Mouse (Mus musculus) induced T-regulatory cell, adult 2 months (primary cell): Measurements from ENCODE around the gene Rpl36a-ps1.
A peak's percentile ranks its signal among the peaks of the same experiment; 100 is the strongest.
"Not testable (repeated sequence)": the region's sequence is repeated elsewhere in the genome, so short reads cannot be mapped to it uniquely, and the experiment has no call there.

Experiments
- DNase-seq: peaks from one replicate; pipeline ENCODE4 v3.0.0-alpha.2; 2012; ENCODE audit warnings: low read depth

The Rpl36a-ps1 gene

DNA sequence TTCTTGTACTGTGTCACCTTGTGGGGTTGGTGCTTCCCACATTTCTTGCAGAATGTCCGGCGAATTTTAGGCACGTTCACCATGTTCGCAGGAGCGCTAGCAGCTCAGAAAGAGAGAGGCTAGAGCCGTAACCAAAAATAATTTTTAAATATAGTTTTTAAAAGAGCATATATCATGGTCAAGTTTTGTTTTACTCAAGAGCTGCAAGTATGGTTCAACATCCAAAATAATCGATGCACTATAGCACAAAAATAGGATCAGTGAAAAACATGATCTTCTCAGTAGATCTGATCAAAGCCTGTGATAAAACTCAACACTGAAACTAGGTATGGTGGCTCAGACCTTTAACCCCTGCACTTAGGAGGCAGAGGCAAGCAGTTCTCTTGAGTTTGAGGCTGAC is at the start of gene Rpl36a-ps1:
Gene Rpl36a-ps1 (minus strand): TSS at position 101 of the 400 bp plus-strand sequence.
- DNase-seq: no peak

DNA sequence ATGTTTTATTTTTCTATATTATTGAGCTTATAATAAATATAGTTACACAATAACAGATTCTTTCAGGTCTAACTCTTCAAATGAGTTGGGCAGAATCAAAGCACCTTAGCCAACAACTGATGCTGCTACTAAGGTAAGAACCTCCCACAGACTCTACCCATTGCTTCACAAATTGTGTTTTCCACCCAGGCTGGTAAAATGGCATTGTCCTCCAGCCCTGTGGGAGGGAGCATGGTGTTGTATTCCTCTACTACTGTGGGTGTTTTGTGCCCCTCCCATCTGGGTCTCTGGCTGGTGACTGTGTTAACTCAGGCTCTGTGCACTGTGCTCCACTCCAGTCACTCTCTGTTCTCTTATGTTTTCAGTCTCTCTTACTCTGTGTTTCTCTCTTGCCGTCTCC is 49.4 kb upstream of the Rpl36a-ps1 start:
- peak; percentile 29 for DNase-seq

DNA sequence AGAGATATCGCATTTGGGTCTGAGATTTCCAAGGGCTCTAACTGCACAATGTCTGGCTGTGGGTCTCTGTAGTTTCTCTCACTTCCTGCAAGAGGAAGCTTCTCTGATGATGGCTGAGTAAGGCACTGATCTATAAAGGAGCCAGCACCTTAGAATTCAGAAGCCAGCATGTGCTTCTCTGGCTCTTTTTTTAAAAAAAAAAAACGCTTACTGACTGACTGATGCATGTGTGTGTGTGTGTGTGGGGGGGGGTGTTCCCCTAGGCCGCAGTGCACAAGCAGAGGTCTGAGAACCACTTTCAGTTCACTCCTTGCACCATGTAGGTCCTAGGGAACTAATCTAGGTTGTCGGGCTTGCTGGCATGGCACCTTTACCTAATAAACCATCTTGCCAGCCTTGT is 47.3 kb upstream of the Rpl36a-ps1 start:
- DNase-seq: peak; percentile 31

DNA sequence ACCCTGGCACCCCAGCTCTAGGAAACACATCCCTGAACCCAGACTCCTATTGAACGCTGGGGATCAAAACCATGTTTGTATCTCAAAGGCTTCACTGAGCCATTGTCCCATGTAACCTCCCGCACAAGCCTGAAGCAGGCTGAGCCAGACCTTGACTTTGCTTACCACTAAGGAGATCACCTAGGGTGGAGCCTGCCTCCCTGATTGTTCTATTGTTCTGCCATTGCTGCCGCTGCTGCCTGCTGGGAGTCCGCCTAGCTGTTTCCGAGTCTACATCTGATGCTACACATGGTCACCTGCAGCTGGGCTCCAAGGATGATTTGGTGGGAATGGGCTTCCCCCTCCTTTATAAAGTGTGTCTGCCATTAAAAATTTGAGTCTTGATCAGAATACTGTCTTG is 45.2 kb upstream of the Rpl36a-ps1 start:
- not testable (repeated sequence) for DNase-seq

DNA sequence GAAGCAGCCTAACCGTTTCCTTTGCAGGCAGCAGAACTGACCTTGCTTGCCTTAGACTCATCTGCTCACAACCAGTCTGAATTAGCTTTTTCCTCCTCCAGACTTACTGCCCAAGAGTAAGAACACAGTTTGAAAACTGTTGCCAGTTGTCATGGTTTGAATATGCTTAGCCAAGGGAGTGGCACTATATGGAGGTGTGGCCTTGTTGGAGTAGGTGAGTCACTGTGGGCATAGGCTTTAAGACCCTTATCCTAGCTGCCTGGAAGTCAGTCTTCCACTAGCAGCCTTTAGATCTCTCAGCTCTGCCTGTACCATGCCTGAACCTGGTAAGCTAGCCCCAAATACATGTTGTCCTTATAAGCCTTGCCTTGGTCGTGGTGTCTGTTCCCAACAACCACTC is 43.6 kb upstream of the Rpl36a-ps1 start:
- DNase-seq: no peak

DNA sequence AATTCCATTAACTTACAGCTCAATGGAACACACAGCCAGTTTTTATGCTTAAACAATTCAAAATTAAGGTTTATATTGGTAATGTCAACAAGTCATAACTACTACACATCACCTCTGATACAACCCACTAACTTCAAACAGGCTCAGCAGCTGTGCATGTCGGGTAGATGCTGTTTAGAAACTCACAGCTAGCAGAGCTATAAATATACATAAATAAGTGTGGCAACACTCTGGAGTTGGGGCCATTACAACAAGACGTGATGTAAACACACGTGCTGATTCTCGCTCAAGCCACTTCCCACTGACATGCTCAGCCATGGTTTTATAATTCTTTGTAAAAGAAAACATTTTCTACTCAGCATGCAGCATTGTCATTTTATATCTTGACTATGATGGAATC is 41.9 kb upstream of the Rpl36a-ps1 start:
- DNase-seq: no peak

DNA sequence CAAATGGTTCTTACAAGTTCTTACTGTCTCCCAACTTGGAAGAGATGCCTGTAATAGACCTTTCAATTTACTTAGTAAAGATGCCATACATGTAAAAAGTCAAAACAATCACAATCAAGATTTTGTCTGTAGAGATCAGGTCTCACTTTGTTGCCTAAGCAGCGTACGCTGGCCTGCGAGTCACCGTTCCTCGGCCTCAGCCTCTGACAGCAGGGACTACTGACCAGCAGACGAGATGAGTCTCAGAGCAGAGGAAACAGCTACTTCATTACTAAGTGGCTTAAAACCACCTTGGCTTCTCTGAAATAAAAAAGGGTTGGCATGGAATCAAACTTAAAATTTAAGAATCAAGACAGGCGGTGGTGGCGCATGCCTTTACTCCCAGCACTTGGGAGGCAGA is 40.7 kb upstream of the Rpl36a-ps1 start:
- DNase-seq: not testable (repeated sequence)

DNA sequence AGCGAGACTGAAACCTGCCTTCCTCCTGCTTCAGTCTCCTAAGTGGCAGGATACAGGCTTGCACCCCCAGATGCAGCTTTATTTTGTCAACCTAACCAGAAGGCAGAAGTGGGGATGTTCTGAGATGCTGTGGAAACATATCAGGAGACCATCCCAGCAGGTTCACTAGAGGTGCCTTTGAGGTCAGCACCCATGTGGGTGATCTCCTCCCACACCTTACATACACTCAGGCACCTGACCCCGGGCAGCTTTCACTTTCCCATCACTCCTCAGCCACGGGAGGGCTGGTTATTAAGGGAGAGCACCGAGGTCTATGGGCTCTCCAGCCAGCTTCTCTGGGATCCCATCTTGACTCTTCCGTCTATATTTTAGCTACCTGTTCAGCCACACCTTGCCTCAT is 38.5 kb upstream of the Rpl36a-ps1 start:
- no peak for DNase-seq

DNA sequence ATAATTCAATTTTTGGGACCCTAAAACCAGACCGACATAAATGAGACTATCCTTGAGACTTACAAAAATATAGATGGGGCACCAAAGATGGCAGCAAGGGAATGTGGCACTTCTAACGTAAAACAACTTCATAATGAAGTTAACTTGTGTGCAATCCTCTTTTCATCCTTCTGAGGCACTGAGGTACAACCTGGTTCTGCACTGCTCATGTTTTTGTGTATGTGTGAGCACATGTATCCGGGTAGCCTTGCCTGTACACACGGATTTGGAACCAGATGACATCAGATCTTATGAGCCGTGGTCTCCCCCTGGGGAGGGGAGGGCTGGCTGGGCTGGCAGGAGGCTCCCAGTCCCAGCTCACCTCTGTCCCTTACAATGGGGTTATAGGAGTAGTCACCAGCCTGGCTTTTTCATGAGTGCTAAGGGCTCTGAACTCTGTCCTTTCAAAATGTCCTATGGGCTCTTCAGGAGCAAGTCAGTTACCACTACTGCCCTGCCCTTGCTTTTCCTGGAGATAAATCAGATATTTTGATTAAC is 37.3 kb upstream of the Rpl36a-ps1 start:
- no peak for DNase-seq

DNA sequence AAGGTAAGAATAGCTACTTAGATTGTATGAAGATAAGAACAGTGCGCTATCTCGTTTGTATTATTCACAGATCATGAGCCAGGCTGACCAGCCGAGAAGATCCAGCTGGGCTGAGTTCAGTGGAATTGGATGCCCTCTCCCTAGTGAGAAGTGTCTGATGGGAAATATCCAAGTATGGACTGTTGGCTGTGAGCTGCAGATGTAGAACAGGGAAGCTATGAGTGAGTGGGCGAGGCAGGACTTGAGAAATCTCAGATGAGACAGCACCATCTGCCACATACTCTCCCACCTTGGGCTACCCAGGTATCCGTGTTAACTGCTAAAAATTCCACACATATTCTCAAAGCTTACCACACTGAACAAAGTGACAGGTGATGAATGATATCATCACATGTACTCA is 35.9 kb upstream of the Rpl36a-ps1 start:
- DNase-seq: no peak

DNA sequence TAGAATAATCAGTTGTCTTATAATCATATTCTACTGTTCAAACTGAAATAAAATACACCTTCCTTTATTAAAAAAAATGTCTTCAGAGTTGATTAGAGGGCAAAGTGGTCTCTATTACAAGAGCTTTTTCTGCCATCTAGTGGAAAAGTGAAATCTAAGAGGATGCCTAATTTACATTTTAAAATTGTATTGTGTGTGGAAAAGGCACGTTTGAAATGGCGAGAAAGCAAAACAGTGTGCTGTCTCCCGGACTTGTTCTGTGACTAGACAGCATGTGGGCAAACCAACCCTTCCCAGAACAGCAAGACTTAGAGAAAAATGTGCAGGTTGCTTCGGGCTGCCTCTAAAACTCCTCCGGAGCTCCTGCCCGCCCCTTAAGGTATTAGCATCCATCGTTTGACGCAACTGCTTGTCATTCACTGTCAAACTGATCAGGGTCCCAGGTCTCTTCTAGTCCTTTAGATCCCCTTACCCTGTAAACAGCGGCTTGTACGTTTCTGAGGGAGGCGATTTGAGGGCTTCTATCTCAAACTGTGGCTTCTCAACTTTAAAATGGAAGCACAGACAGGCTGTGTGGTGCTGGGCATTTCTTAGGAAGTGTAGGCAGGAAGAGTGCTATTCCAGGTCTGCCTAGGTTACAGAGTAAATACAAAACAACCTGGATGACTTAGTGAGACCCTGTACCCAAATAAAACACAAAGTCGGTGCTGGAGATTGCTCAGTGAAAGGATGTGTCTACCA is 28.4 kb upstream of the Rpl36a-ps1 start:
- DNase-seq: no peak

DNA sequence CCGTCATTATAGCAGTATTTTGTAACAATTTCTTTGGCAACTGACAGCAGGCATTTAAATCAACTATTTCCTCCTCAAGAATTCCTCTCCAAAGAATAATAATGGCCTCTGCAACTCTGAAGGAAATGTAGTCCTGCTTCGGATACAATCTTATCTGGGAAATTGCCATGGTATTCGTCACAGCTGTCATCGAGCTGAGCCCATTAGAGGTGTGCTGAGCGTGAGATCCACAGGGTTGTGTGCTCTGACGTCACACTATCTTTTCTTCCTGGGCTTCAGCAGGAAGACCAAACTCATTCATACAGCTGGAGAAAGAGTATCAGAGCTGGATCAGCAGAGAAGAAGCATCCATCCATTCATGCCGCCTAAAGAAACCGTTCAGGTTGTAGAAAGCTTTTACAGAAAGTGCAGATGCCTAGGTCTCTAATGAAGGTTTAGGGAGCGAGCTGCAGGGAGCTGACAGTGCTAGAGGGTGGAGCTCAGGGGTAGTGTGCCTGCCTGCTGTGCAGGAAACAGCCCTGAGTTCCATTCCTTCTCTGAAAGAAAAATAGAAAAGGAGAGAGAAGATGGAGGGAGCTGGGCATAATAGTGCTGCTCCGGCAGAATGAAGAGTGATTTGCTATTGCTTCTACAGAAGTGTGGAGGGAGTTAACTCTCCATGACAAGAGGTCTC is 25.2 kb upstream of the Rpl36a-ps1 start:
- DNase-seq: no peak

DNA sequence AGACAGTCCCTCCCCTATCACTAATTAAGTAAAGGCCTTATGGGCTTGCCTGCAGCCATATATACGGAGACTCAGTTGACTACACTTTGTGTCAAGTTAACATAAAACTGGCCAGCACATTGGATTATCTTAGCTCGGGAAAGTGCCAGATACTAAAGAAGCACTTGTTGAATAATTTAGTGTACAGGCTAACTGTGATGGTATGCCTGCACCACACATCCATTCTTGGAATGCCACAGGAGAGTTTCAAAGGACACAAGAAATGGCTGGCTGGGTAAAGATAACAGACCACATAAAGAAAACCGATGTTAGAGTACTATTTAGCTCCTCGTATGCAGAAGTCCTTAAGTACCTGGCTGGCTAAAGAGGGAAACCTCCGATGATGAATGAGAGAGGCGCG is 24.6 kb upstream of the Rpl36a-ps1 start:
- DNase-seq: no peak

DNA sequence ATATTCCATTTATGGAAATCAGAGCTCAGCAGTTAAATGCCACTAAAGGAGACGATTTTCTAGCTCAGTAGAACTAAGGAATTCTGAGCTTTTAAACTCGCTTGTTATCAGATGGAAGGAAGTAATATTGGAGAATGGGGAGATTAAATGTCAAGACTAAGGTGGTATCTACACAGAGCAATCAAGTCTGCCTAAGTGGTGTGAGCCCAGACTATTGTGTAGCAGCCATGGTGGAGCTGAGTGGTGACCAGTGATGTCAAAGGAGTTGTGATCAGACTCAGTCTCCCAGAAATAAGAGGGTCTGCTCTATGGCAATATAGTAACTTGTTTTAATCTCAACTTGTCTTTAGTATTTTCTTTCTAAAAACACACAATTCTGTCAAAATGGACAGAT is 16.8 kb upstream of the Rpl36a-ps1 start:
- no peak for DNase-seq

DNA sequence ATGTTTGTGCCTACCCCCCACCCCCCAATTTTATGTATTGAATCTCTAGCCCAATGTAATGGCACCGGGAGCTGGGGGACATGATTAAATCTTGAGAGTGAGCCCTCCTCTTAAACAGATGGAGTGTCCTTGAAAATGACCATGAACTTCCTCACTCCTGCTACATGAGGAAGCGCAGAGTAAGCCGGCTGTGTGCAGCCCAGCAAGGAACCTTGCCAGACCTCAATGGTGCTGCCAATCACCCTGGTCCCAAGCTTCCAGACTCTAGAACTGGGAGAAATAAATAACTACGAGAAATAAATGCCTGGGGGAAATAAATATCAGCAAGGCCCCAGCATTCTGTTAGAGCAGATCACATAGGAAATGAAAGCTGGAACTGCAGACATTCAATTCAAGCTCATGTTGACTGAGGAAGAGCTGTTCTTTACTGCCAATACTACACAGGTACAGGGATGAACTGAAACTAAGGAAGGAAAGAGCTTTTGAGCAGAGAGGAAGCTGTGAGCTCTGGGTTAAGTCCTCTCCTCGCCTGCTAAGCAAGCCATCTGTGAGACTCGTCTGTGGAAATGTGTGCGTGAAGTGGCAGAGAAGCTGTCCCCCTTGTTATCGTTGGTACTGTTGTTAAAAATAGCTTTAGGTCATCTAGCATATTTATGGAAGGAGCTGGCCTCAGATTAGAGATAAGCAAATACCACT is 16.3 kb upstream of the Rpl36a-ps1 start:
- DNase-seq: no peak

DNA sequence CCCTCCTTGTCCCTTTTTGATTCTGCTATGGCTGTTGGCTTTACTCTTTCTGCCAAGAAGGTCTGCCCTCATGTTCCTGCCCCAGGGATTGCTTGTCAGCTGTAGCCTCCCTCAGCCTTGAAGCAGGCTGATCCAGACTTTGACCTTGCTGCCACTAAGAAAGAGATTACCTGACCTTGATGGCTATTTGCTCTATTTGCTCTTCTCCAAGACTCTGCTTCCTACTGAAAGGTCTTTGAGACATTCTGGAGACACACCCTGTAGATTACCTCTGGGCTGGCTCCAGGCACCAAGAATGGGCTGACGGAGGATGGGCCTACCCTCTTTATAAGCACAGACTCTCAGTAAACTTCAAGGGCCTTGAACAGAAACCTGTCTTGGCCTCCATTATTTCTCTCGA is 1.6 kb downstream of the Rpl36a-ps1 start:
- no peak for DNase-seq

DNA sequence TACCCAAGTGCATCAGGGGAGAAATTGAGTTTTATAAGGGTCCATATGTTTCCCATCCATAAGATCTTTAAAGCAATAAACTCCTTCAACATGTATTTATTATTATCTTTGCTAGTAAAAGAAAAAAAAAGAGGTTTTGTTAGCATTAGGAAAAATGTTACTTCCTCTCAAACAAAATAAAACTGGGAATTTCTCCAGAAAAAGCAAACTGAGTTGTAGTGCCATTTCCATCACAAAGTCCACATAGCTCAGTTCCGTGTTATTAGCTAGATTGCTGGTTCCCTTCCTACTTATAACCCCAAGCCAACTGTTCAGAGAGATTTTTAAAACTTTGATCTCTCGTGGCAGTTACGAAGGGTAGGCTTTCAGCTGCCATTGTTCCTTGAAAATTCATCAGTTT is 3.5 kb downstream of the Rpl36a-ps1 start:
- no peak for DNase-seq

DNA sequence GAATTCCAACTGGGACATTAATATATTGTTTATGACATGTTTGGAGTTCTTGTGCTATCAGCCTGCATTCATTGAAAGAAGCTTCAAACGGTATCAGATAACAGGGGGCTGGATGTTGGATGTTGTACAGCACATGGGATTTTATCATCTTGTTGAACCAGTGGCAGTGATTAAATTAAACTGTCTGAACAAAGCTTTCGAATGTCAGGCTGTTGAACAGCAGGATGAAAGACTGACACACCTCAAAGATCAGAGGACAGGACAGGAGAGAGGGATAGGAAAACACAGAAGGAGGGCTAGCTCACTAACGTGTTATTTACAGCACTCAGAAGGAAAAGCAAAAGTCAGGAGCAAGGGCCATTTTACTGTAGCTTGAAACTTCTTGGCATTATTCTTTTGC is 4.3 kb downstream of the Rpl36a-ps1 start:
- DNase-seq: no peak

DNA sequence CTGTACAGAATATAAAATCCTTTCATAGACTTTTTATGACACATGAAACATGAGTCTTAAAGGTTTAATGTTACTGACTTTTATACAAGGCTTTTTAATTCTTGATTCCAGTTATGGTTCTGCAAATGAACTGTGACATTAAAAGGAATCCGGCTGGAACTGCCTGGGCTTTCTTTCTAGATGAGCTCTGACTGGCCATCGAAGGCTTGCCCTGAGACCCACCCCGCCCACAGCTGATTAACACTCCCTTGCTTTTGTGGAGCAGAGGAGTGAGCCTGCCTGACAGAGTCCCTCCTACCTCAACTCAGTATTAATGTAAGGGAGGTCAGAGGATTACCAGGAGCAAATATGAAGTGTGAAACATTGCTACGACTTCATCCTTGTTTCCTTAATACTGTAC is 22.2 kb downstream of the Rpl36a-ps1 start:
- no peak for DNase-seq

DNA sequence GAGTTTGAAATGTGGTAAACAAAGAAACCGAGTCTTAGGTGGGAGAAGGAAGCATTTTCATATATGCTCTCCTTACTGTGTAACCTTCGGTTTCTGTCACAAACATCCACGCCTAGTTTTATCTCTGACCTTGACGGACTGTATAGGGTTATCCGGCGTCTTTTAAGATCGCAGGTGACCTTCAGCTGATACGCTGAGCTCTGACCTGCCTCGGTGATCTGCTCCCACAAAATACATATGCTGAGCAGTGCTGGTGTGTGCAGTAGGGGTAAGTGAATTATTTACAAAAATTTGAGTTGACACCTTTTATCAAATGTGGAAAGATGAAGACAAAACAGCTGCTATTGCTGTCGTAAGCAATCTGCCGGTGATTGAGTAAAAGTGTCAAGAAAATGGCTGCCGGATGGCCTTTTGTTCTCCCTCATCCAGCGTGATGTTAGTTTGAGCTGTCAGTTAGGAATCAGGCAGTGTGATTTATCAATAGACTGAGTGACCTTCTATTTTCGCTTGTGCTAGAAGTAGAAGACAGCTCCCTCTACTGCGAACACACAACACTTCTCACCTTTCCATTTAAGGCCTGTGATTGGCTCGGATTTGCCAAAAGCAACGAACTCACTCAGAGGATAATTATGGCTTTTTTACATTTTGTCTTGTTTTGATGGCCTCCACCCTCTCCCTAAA is 35.0 kb downstream of the Rpl36a-ps1 start:
- no peak for DNase-seq

DNA sequence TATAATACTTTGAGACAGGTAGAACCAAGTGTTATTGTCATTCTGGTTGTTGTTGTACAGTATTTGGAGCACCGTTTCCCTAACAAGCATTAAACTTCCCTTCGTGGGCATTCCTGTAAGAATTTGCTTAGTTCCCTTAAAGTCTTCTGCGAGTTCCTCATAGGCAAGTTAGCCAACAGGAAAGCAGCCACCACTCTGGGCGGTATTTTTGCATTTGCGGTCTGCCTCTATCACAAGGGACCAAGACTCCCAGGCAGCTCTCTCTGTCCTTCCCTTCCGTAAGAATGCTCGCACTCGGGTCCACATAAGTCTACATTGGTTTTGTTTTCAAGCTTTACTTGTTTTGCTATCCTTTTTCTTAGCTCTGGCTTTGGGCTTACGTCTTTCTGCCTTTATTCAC is 37.3 kb downstream of the Rpl36a-ps1 start:
- DNase-seq: no peak

DNA sequence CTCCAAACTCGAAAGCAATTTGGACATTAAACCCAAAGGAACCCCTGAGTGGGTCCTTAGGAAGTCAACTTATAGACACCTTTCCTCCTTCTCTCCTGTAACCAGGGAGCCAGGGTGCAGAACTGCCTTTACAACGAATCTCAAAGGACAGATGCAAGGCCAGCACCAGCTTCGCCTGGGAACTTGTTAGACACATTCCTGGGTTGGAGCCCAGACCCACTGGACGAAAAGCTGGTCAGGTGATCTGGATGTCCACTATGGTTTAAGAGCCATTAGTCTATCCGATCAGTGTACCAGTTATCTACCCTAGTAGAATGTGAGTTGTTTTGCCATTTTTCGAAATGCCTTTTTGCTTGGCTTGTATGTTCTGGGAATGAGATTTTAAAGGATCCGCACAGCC is 41.7 kb downstream of the Rpl36a-ps1 start:
- DNase-seq: no peak
